Mouse (Mus musculus): Measurements from ENCODE around the gene Olfr1022. TPM values are rescaled to one million over a fixed set of nuclear protein-coding genes. Genes with fewer than 3 reads are reported as not detected.

The Olfr1022 gene
- not detected for polyA plus RNA-seq (2014; fragmentation: Illumina TruSeq; extraction: RNeasy Lipid Tissue Mini Kit (QIAGEN cat#74804); ENCODE audit: low read depth, low replicate concordance)

GRCm38 (mm10) chr2:85868294-85868693, at the start of gene Olfr1022:
Gene Olfr1022 (plus strand): TSS chr2:85868594.

GRCm38 (mm10) chr2:85845383-85845782, 23.0 kb upstream of the Olfr1022 start, which contains the start of gene Olfr1019:
Gene Olfr1019 (minus strand): TSS chr2:85845483.

GRCm38 (mm10) chr2:85846730-85847129, 21.7 kb upstream of the Olfr1022 start, which contains the start of gene Olfr1020:
Gene Olfr1020 (plus strand): TSS chr2:85847030.

GRCm38 (mm10) chr2:85885340-85885739, 16.9 kb downstream of the Olfr1022 start, which contains the start of gene Olfr1023:
Gene Olfr1023 (plus strand): TSS chr2:85885640.

GRCm38 (mm10) chr2:85904952-85905351, 36.6 kb downstream of the Olfr1022 start, which contains the start of gene Olfr1024:
Gene Olfr1024 (minus strand): TSS chr2:85905052.

GRCm38 (mm10) chr2:85914893-85915292, 46.5 kb downstream of the Olfr1022 start, which contains the start of gene Olfr1025-ps1:
Gene Olfr1025-ps1 (plus strand): TSS chr2:85915193.

Other genes with a start within 250 kb of the Olfr1022 start
- gene Olfr1002, start 217.9 kb upstream of the Olfr1022 start, polyA plus RNA-seq (2014; fragmentation: Illumina TruSeq; extraction: RNeasy Lipid Tissue Mini Kit (QIAGEN cat#74804); ENCODE audit: low read depth, low replicate concordance), result not detected
- not detected for gene Olfr154, start 204.1 kb upstream of the Olfr1022 start, polyA plus RNA-seq (2014; fragmentation: Illumina TruSeq; extraction: RNeasy Lipid Tissue Mini Kit (QIAGEN cat#74804); ENCODE audit: low read depth, low replicate concordance)
- not detected for gene Olfr1006, start 189.8 kb upstream of the Olfr1022 start, polyA plus RNA-seq (2014; fragmentation: Illumina TruSeq; extraction: RNeasy Lipid Tissue Mini Kit (QIAGEN cat#74804); ENCODE audit: low read depth, low replicate concordance)
- gene Olfr1008, start 179.2 kb upstream of the Olfr1022 start, polyA plus RNA-seq (2014; fragmentation: Illumina TruSeq; extraction: RNeasy Lipid Tissue Mini Kit (QIAGEN cat#74804); ENCODE audit: low read depth, low replicate concordance), result not detected
- not detected for gene Olfr1009, start 153.2 kb upstream of the Olfr1022 start, polyA plus RNA-seq (2014; fragmentation: Illumina TruSeq; extraction: RNeasy Lipid Tissue Mini Kit (QIAGEN cat#74804); ENCODE audit: low read depth, low replicate concordance)
- not detected for gene Olfr1012, start 105.8 kb upstream of the Olfr1022 start, polyA plus RNA-seq (2014; fragmentation: Illumina TruSeq; extraction: RNeasy Lipid Tissue Mini Kit (QIAGEN cat#74804); ENCODE audit: low read depth, low replicate concordance)
- gene Olfr1013, start 101.5 kb upstream of the Olfr1022 start, polyA plus RNA-seq (2014; fragmentation: Illumina TruSeq; extraction: RNeasy Lipid Tissue Mini Kit (QIAGEN cat#74804); ENCODE audit: low read depth, low replicate concordance), result 0.47 TPM
- not detected for gene Olfr1014, start 95.9 kb upstream of the Olfr1022 start, polyA plus RNA-seq (2014; fragmentation: Illumina TruSeq; extraction: RNeasy Lipid Tissue Mini Kit (QIAGEN cat#74804); ENCODE audit: low read depth, low replicate concordance)
- gene Olfr1015, start 86.6 kb upstream of the Olfr1022 start, polyA plus RNA-seq (2014; fragmentation: Illumina TruSeq; extraction: RNeasy Lipid Tissue Mini Kit (QIAGEN cat#74804); ENCODE audit: low read depth, low replicate concordance), result not detected
- gene Olfr1016, start 66.0 kb upstream of the Olfr1022 start, polyA plus RNA-seq (2014; fragmentation: Illumina TruSeq; extraction: RNeasy Lipid Tissue Mini Kit (QIAGEN cat#74804); ENCODE audit: low read depth, low replicate concordance), result not detected
- not detected for gene Olfr1018, start 50.1 kb upstream of the Olfr1022 start, polyA plus RNA-seq (2014; fragmentation: Illumina TruSeq; extraction: RNeasy Lipid Tissue Mini Kit (QIAGEN cat#74804); ENCODE audit: low read depth, low replicate concordance)
- gene Olfr1019, start 23.1 kb upstream of the Olfr1022 start, polyA plus RNA-seq (2014; fragmentation: Illumina TruSeq; extraction: RNeasy Lipid Tissue Mini Kit (QIAGEN cat#74804); ENCODE audit: low read depth, low replicate concordance), result not detected
- not detected for gene Olfr1020, start 21.6 kb upstream of the Olfr1022 start, polyA plus RNA-seq (2014; fragmentation: Illumina TruSeq; extraction: RNeasy Lipid Tissue Mini Kit (QIAGEN cat#74804); ENCODE audit: low read depth, low replicate concordance)
- gene Olfr1023, start 17.0 kb downstream of the Olfr1022 start, polyA plus RNA-seq (2014; fragmentation: Illumina TruSeq; extraction: RNeasy Lipid Tissue Mini Kit (QIAGEN cat#74804); ENCODE audit: low read depth, low replicate concordance), result not detected
- gene Olfr1024, start 36.5 kb downstream of the Olfr1022 start, polyA plus RNA-seq (2014; fragmentation: Illumina TruSeq; extraction: RNeasy Lipid Tissue Mini Kit (QIAGEN cat#74804); ENCODE audit: low read depth, low replicate concordance), result not detected
- gene Olfr1025-ps1, start 46.6 kb downstream of the Olfr1022 start, polyA plus RNA-seq (2014; fragmentation: Illumina TruSeq; extraction: RNeasy Lipid Tissue Mini Kit (QIAGEN cat#74804); ENCODE audit: low read depth, low replicate concordance), result not detected
- gene Olfr1026, start 53.0 kb downstream of the Olfr1022 start, polyA plus RNA-seq (2014; fragmentation: Illumina TruSeq; extraction: RNeasy Lipid Tissue Mini Kit (QIAGEN cat#74804); ENCODE audit: low read depth, low replicate concordance), result not detected
- gene Olfr1028, start 81.8 kb downstream of the Olfr1022 start, polyA plus RNA-seq (2014; fragmentation: Illumina TruSeq; extraction: RNeasy Lipid Tissue Mini Kit (QIAGEN cat#74804); ENCODE audit: low read depth, low replicate concordance), result not detected
- gene Olfr1029, start 105.3 kb downstream of the Olfr1022 start, polyA plus RNA-seq (2014; fragmentation: Illumina TruSeq; extraction: RNeasy Lipid Tissue Mini Kit (QIAGEN cat#74804); ENCODE audit: low read depth, low replicate concordance), result 0.17 TPM
- gene Olfr1030, start 110.7 kb downstream of the Olfr1022 start, polyA plus RNA-seq (2014; fragmentation: Illumina TruSeq; extraction: RNeasy Lipid Tissue Mini Kit (QIAGEN cat#74804); ENCODE audit: low read depth, low replicate concordance), result not detected
- gene Olfr1031, start 121.7 kb downstream of the Olfr1022 start, polyA plus RNA-seq (2014; fragmentation: Illumina TruSeq; extraction: RNeasy Lipid Tissue Mini Kit (QIAGEN cat#74804); ENCODE audit: low read depth, low replicate concordance), result not detected
- not detected for gene Olfr1032, start 136.9 kb downstream of the Olfr1022 start, polyA plus RNA-seq (2014; fragmentation: Illumina TruSeq; extraction: RNeasy Lipid Tissue Mini Kit (QIAGEN cat#74804); ENCODE audit: low read depth, low replicate concordance)
- 12.2 TPM for gene Olfr1033, start 152.0 kb downstream of the Olfr1022 start, polyA plus RNA-seq (2014; fragmentation: Illumina TruSeq; extraction: RNeasy Lipid Tissue Mini Kit (QIAGEN cat#74804); ENCODE audit: low read depth, low replicate concordance)
- 2.3 TPM for gene Olfr1034, start 177.3 kb downstream of the Olfr1022 start, polyA plus RNA-seq (2014; fragmentation: Illumina TruSeq; extraction: RNeasy Lipid Tissue Mini Kit (QIAGEN cat#74804); ENCODE audit: low read depth, low replicate concordance)
- gene Olfr1036, start 205.4 kb downstream of the Olfr1022 start, polyA plus RNA-seq (2014; fragmentation: Illumina TruSeq; extraction: RNeasy Lipid Tissue Mini Kit (QIAGEN cat#74804); ENCODE audit: low read depth, low replicate concordance), result not detected
- gene Olfr1037, start 218.8 kb downstream of the Olfr1022 start, polyA plus RNA-seq (2014; fragmentation: Illumina TruSeq; extraction: RNeasy Lipid Tissue Mini Kit (QIAGEN cat#74804); ENCODE audit: low read depth, low replicate concordance), result not detected

Data from adrenal gland, adult 10 weeks (tissue).